Mouse (Mus musculus): ENCODE data around the gene Olfr1229. TPM values are rescaled to one million over a fixed set of nuclear protein-coding genes. Genes with fewer than 3 reads are reported as not detected.

Olfr1229 gene
- total RNA-seq (2014; rRNA removed) = not detected in 2 replicates
- polyA plus RNA-seq (2012; rRNA removed) = not detected in 2 replicates

GRCm38 (mm10) chr2:89287914-89288313, at the start of gene Olfr1229:
Gene Olfr1229, minus strand, starts transcription at chr2:89288014.
- Histone ChIP-seq H3K4me1 (ENCODE audit: control insufficient read depth, insufficient read depth, low read length) (no peaks in the 10 kb centered on the region), H3K79me2 (ENCODE audit: control insufficient read depth, insufficient read depth, low read length) (no peaks in the 10 kb centered on the region), H3K9ac (ENCODE audit: low read depth, low read length) (no peak within 1 kb of the TSS), H3K27ac (replicated peaks; ENCODE audit: insufficient read depth, low read depth, low read length) (no peak within 1 kb of the TSS), H3K36me3 (ENCODE audit: control insufficient read depth, insufficient read depth, low read length) (no peaks in the 10 kb centered on the region), H3K27me3 (ENCODE audit: control insufficient read depth, insufficient read depth, low read length) (no peaks in the 10 kb centered on the region), H3K4me3 (ENCODE audit: insufficient read depth, low read depth, low read length) (no peak within 1 kb of the TSS)
- 69% methylated on average over 2 of the region's 2 CpGs for WGBS
- TF ChIP-seq POLR2A (IDR thresholded peaks at IDR 0.05; ENCODE audit: extremely low read depth, insufficient read depth, low read length) = no peak
- TF ChIP-seq CTCF (IDR thresholded peaks at IDR 0.05; ENCODE audit: low read depth, low read length) = no peak
- no peak for DNase-seq (ENCODE audit: extremely low read depth, low read depth, low spot score)

- Histone ChIP-seq H3K36me3 (ENCODE audit: control insufficient read depth, insufficient read depth, low read length) (no peaks in the 10 kb centered on the region), H3K27ac (replicated peaks; ENCODE audit: insufficient read depth, low read depth, low read length) (no peak within 1 kb of the TSS), H3K9ac (ENCODE audit: low read depth, low read length) (no peak within 1 kb of the TSS), H3K4me1 (ENCODE audit: control insufficient read depth, insufficient read depth, low read length) (no peaks in the 10 kb centered on the region), H3K79me2 (ENCODE audit: control insufficient read depth, insufficient read depth, low read length) (no peaks in the 10 kb centered on the region), H3K27me3 (ENCODE audit: control insufficient read depth, insufficient read depth, low read length) (no peaks in the 10 kb centered on the region), H3K4me3 (ENCODE audit: insufficient read depth, low read depth, low read length) (no peak within 1 kb of the TSS)
- no peak for DNase-seq (ENCODE audit: extremely low read depth, low read depth, low spot score)
- TF ChIP-seq POLR2A (IDR thresholded peaks at IDR 0.05; ENCODE audit: extremely low read depth, insufficient read depth, low read length) (no peak), CTCF (IDR thresholded peaks at IDR 0.05; ENCODE audit: low read depth, low read length) (no peak)
Observed at GRCm38 (mm10) chr2:89329575-89329974, 41.8 kb upstream of the Olfr1229 start, which contains the start of gene Olfr1232. Gene Olfr1232, minus strand, starts transcription at chr2:89329675.

GRCm38 (mm10) chr2:89306974-89307373, 19.2 kb upstream of the Olfr1229 start, which contains the start of gene Olfr1231:
Gene Olfr1231, minus strand, starts transcription at chr2:89307074.
- no peaks in the 10 kb centered on the region for H3K4me1 ChIP-seq (ENCODE audit: control insufficient read depth, insufficient read depth, low read length)
- H3K4me3 ChIP-seq (ENCODE audit: insufficient read depth, low read depth, low read length) = no peak within 1 kb of the TSS
- 71% methylated on average over 2 of the region's 2 CpGs for WGBS
- no peak within 1 kb of the TSS for H3K27ac ChIP-seq (replicated peaks; ENCODE audit: insufficient read depth, low read depth, low read length)
- no peaks in the 10 kb centered on the region for H3K79me2 ChIP-seq (ENCODE audit: control insufficient read depth, insufficient read depth, low read length)
- no peak for DNase-seq (ENCODE audit: extremely low read depth, low read depth, low spot score)
- no peaks in the 10 kb centered on the region for H3K36me3 ChIP-seq (ENCODE audit: control insufficient read depth, insufficient read depth, low read length)
- no peak within 1 kb of the TSS for H3K9ac ChIP-seq (ENCODE audit: low read depth, low read length)
- TF ChIP-seq POLR2A (IDR thresholded peaks at IDR 0.05; ENCODE audit: extremely low read depth, insufficient read depth, low read length) (no peak), CTCF (IDR thresholded peaks at IDR 0.05; ENCODE audit: low read depth, low read length) (no peak)
- no peaks in the 10 kb centered on the region for H3K27me3 ChIP-seq (ENCODE audit: control insufficient read depth, insufficient read depth, low read length)

GRCm38 (mm10) chr2:89297168-89297567, 9.4 kb upstream of the Olfr1229 start, which contains the start of gene Olfr1230:
Gene Olfr1230, minus strand, starts transcription at chr2:89297268.
- 79% methylated on average over 1 of the region's 1 CpGs for WGBS
- TF ChIP-seq CTCF (IDR thresholded peaks at IDR 0.05; ENCODE audit: low read depth, low read length) (no peak), POLR2A (IDR thresholded peaks at IDR 0.05; ENCODE audit: extremely low read depth, insufficient read depth, low read length) (no peak)
- H3K4me3 ChIP-seq (ENCODE audit: insufficient read depth, low read depth, low read length) = no peak within 1 kb of the TSS

DNA sequence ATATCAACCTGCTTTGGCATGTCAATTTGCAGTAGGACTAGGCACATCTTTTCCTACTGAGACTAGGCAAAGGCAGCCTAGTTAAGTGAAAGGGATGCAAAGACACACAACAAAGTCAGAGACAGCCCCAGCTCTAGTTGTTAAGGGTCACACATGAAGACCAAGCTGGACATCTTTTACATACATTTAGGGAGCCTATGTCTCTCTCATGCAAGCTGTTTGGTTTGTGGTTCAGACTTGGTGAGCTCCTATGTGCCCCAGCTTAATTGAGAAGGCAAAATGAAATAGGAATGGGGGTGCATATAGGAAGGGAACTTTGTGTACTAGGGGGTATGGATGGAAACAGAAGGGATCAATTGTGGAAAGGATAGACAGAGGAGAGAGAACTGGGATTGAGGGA, 33.9 kb downstream of the Olfr1229 start, which contains the start of gene Olfr1228:
Gene Olfr1228, minus strand, starts transcription at position 101 of the 400 bp plus-strand sequence.
- Histone ChIP-seq H3K79me2 (ENCODE audit: control insufficient read depth, insufficient read depth, low read length) (no peaks in the 10 kb centered on the region), H3K9ac (ENCODE audit: low read depth, low read length) (no peak within 1 kb of the TSS), H3K27ac (replicated peaks; ENCODE audit: insufficient read depth, low read depth, low read length) (no peak within 1 kb of the TSS), H3K36me3 (ENCODE audit: control insufficient read depth, insufficient read depth, low read length) (no peaks in the 10 kb centered on the region), H3K27me3 (ENCODE audit: control insufficient read depth, insufficient read depth, low read length) (no peaks in the 10 kb centered on the region), H3K4me1 (ENCODE audit: control insufficient read depth, insufficient read depth, low read length) (no peaks in the 10 kb centered on the region), H3K4me3 (ENCODE audit: insufficient read depth, low read depth, low read length) (no peak within 1 kb of the TSS)
- TF ChIP-seq POLR2A (IDR thresholded peaks at IDR 0.05; ENCODE audit: extremely low read depth, insufficient read depth, low read length) = no peak
- TF ChIP-seq CTCF (IDR thresholded peaks at IDR 0.05; ENCODE audit: low read depth, low read length) = no peak
- DNase-seq (ENCODE audit: extremely low read depth, low read depth, low spot score) = no peak

More at GRCm38 (mm10) chr2:89297168-89297567, 9.4 kb upstream of the Olfr1229 start, which contains the start of gene Olfr1230:
- Histone ChIP-seq H3K79me2 (ENCODE audit: control insufficient read depth, insufficient read depth, low read length) (no peaks in the 10 kb centered on the region), H3K27ac (replicated peaks; ENCODE audit: insufficient read depth, low read depth, low read length) (no peak within 1 kb of the TSS), H3K9ac (ENCODE audit: low read depth, low read length) (no peak within 1 kb of the TSS), H3K27me3 (ENCODE audit: control insufficient read depth, insufficient read depth, low read length) (no peaks in the 10 kb centered on the region), H3K4me1 (ENCODE audit: control insufficient read depth, insufficient read depth, low read length) (no peaks in the 10 kb centered on the region), H3K36me3 (ENCODE audit: control insufficient read depth, insufficient read depth, low read length) (no peaks in the 10 kb centered on the region)
- no peak for DNase-seq (ENCODE audit: extremely low read depth, low read depth, low spot score)

Other genes with a start within 250 kb of the Olfr1229 start
- gene Olfr1218, start 226.8 kb downstream of the Olfr1229 start, total RNA-seq (2014; rRNA removed) = not detected in 2 replicates
- gene Olfr1218, start 226.8 kb downstream of the Olfr1229 start, polyA plus RNA-seq (2012; rRNA removed) = not detected in 2 replicates
- gene Olfr1219, start 204.5 kb downstream of the Olfr1229 start, total RNA-seq (2014; rRNA removed) = not detected in 2 replicates
- not detected in 2 replicates for gene Olfr1219, start 204.5 kb downstream of the Olfr1229 start, polyA plus RNA-seq (2012; rRNA removed)
- gene Olfr1220, start 181.2 kb downstream of the Olfr1229 start, total RNA-seq (2014; rRNA removed) = not detected in 2 replicates
- not detected in 2 replicates for gene Olfr1220, start 181.2 kb downstream of the Olfr1229 start, polyA plus RNA-seq (2012; rRNA removed)
- not detected in 2 replicates for gene Olfr1221, start 170.7 kb downstream of the Olfr1229 start, total RNA-seq (2014; rRNA removed)
- gene Olfr1221, start 170.7 kb downstream of the Olfr1229 start, polyA plus RNA-seq (2012; rRNA removed) = not detected in 2 replicates
- not detected in 2 replicates for gene Olfr1222, start 155.0 kb downstream of the Olfr1229 start, total RNA-seq (2014; rRNA removed)
- not detected in 2 replicates for gene Olfr1222, start 155.0 kb downstream of the Olfr1229 start, polyA plus RNA-seq (2012; rRNA removed)
- not detected in 2 replicates for gene Olfr1223, start 136.5 kb downstream of the Olfr1229 start, total RNA-seq (2014; rRNA removed)
- gene Olfr1223, start 136.5 kb downstream of the Olfr1229 start, polyA plus RNA-seq (2012; rRNA removed) = not detected in 2 replicates
- not detected in 2 replicates for gene Olfr1224-ps1, start 123.9 kb downstream of the Olfr1229 start, total RNA-seq (2014; rRNA removed)
- not detected in 2 replicates for gene Olfr1224-ps1, start 123.9 kb downstream of the Olfr1229 start, polyA plus RNA-seq (2012; rRNA removed)
- not detected in 2 replicates for gene Olfr1225, start 113.3 kb downstream of the Olfr1229 start, total RNA-seq (2014; rRNA removed)
- not detected in 2 replicates for gene Olfr1225, start 113.3 kb downstream of the Olfr1229 start, polyA plus RNA-seq (2012; rRNA removed)
- gene Olfr1226, start 88.0 kb downstream of the Olfr1229 start, total RNA-seq (2014; rRNA removed) = not detected in 2 replicates
- gene Olfr1226, start 88.0 kb downstream of the Olfr1229 start, polyA plus RNA-seq (2012; rRNA removed) = not detected in 2 replicates
- not detected in 2 replicates for gene Olfr1228, start 34.0 kb downstream of the Olfr1229 start, total RNA-seq (2014; rRNA removed)
- not detected in 2 replicates for gene Olfr1228, start 34.0 kb downstream of the Olfr1229 start, polyA plus RNA-seq (2012; rRNA removed)
- not detected in 2 replicates for gene Olfr1230, start 9.3 kb upstream of the Olfr1229 start, total RNA-seq (2014; rRNA removed)
- not detected in 2 replicates for gene Olfr1230, start 9.3 kb upstream of the Olfr1229 start, polyA plus RNA-seq (2012; rRNA removed)
- gene Olfr1231, start 19.1 kb upstream of the Olfr1229 start, total RNA-seq (2014; rRNA removed) = not detected in 2 replicates
- not detected in 2 replicates for gene Olfr1231, start 19.1 kb upstream of the Olfr1229 start, polyA plus RNA-seq (2012; rRNA removed)
- not detected in 2 replicates for gene Olfr1232, start 41.7 kb upstream of the Olfr1229 start, total RNA-seq (2014; rRNA removed)
- gene Olfr1232, start 41.7 kb upstream of the Olfr1229 start, polyA plus RNA-seq (2012; rRNA removed) = not detected in 2 replicates
- not detected in 2 replicates for gene Olfr1233, start 54.4 kb upstream of the Olfr1229 start, total RNA-seq (2014; rRNA removed)
- not detected in 2 replicates for gene Olfr1233, start 54.4 kb upstream of the Olfr1229 start, polyA plus RNA-seq (2012; rRNA removed)
- gene Olfr1234, start 76.9 kb upstream of the Olfr1229 start, total RNA-seq (2014; rRNA removed) = not detected in 2 replicates
- gene Olfr1234, start 76.9 kb upstream of the Olfr1229 start, polyA plus RNA-seq (2012; rRNA removed) = not detected in 2 replicates
- not detected in 2 replicates for gene Olfr1238, start 121.7 kb upstream of the Olfr1229 start, total RNA-seq (2014; rRNA removed)
- gene Olfr1238, start 121.7 kb upstream of the Olfr1229 start, polyA plus RNA-seq (2012; rRNA removed) = not detected in 2 replicates
- gene Olfr1239, start 132.4 kb upstream of the Olfr1229 start, total RNA-seq (2014; rRNA removed) = not detected in 2 replicates
- gene Olfr1239, start 132.4 kb upstream of the Olfr1229 start, polyA plus RNA-seq (2012; rRNA removed) = not detected in 2 replicates
- not detected in 2 replicates for gene Olfr1240, start 155.0 kb upstream of the Olfr1229 start, total RNA-seq (2014; rRNA removed)
- not detected in 2 replicates for gene Olfr1240, start 155.0 kb upstream of the Olfr1229 start, polyA plus RNA-seq (2012; rRNA removed)
- gene Olfr1241, start 199.1 kb upstream of the Olfr1229 start, total RNA-seq (2014; rRNA removed) = not detected in 2 replicates
- gene Olfr1241, start 199.1 kb upstream of the Olfr1229 start, polyA plus RNA-seq (2012; rRNA removed) = not detected in 2 replicates
- not detected in 2 replicates for gene Olfr1242, start 210.3 kb upstream of the Olfr1229 start, total RNA-seq (2014; rRNA removed)
- gene Olfr1242, start 210.3 kb upstream of the Olfr1229 start, polyA plus RNA-seq (2012; rRNA removed) = not detected in 2 replicates
- not detected in 2 replicates for gene Olfr1243, start 243.5 kb upstream of the Olfr1229 start, total RNA-seq (2014; rRNA removed)
- gene Olfr1243, start 243.5 kb upstream of the Olfr1229 start, polyA plus RNA-seq (2012; rRNA removed) = not detected in 2 replicates

Measured in liver, adult 2 months (tissue).